Mouse (Mus musculus) inflammation-experienced regulatory T-cells, adult 6 months (primary cell): ENCODE results near the gene Fut2. TPM values are rescaled to one million over a fixed set of nuclear protein-coding genes. Genes with fewer than 3 reads are reported as not detected.

Source experiments
- ATAC-seq: one replicate; pipeline ENCODE4 v1.8.0; 2017
- polyA plus RNA-seq, 3 experiments: library from polyadenylated mRNA; unstranded; fragments of 100-300 nt; shearing (Covaris generic); gene quantifications; one replicate each; pipeline ENCODE4 v1.2.1; 2017

The Fut2 gene
- polyA plus RNA-seq, 3 experiments from 2014 or later, result not detected

- ATAC-seq, result no peak
These were observed 36.1 kb upstream of the Fut2 start for GRCm38 (mm10) chr7:45702316-45702715.

DNA sequence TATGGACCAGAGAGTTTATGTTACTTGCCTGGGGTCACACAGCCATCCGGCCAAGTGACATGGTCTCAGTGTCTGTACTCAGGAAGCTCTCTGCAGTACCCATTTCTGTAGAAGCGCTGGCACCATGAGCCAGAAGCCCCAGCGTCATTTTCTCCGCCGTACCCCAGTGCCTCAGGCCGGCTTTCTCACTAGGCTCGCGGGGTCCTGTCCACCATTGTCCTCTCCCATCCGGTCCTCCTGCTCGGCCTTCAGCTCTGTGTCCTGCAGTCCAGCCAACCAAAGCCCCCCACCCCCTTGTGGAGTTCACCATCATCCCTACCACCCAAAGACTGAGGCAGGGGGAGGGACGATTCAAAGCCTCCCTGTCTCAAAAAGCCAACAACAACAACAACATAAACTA, 35.4 kb upstream of the Fut2 start:
- ATAC-seq, result no peak

- ATAC-seq, result no peak
These were observed 34.9 kb upstream of the Fut2 start for GRCm38 (mm10) chr7:45701072-45701471.

DNA sequence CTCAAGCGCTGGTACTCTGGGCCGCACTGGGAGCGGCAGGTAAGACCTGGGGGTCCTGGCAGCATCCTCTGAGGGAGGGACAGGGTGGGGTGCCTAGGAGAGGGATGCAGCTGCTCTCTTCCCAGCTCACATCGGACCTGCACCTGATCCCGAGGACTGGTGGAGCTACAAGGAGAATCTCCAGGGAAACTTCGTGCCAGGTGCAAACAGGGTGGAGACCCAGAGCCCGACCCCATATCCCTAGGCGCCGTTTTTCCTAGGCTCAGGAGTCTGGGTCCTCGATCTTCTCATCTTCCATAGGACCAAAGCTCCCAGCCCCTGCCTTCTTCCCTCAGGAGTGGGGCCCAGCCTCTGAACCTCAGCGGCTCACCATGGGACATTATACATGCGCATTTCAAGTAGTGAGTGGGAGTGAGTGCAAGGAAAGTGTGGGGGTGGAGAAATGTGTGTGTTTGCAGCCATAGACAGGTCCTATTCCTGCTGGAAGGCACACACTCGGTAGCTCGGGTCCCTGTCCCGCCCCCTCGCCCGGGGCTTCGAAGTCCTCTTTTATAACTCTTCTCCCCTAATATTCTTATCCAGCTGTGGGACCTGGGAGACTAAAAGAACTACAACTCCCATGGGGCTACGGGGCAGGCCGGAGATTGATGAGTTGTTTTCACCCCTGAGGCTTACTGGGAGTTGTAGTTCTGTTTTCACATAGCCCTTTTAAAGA, 34.3 kb upstream of the Fut2 start:
- peak; percentile 26 for ATAC-seq

DNA sequence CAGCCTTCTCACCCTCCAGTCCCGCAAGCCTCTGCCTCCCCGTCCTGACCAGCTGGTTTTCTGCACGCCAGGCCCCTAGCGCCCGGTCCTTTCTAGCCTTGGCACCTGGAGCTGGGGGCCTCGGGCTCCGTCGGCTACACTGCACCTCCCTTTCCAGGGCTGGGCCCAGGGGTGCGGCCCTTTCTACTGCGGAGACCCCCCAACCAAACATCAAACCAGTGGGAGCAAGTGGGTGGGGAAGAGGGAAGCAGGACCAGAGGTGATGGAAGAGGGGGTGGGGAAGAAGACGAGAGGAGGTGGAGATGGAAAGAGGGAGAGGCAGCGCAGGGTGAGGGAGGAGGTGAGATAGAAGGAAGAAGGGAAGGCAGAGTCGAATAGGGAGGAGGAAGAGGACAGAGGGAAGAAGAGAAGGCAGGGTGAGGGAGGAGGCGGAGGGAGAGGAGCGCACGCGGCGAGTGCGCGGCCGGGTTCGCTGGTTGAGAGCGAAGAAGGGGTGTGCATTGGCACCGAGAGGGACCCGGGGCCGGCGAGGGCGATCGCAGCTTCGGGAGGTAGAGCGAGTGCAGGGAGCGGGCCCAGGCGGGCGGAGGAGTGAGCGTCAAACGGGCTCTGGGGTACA, 33.4 kb upstream of the Fut2 start, which contains the start of gene Car11:
Car11 (plus strand) TSS at position 321 of the 619 bp plus-strand sequence.
- no peak for ATAC-seq

- no peak for ATAC-seq
These were observed 31.7 kb upstream of the Fut2 start for GRCm38 (mm10) chr7:45697894-45698293.

- peak; percentile 28 for ATAC-seq
These were observed 28.9 kb upstream of the Fut2 start for GRCm38 (mm10) chr7:45695098-45695497.

GRCm38 (mm10) chr7:45693921-45694591, 27.9 kb upstream of the Fut2 start, which contains the start of gene Sec1:
Gene Sec1, minus strand, starts transcription at chr7:45694402.
- no peak for ATAC-seq

DNA sequence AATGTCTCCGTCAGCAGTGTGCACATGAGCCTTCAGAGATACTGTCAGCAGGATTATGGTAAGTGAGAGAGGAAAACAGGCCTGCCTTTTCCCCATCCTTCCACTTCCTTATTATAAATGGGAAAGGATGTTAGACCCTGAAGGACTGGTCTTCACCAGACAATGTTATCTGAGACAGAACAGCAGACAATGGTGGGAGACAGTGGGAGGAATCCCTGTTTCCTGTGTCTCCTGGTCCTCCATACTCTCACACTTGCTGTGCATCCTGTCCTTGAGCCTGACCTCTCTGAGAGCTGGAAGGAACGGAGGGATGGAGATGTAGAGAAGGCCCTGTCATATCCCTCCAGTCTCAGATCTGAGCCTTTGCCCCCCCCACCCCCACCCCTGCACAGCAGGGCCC, 26.2 kb upstream of the Fut2 start:
- ATAC-seq, result no peak

GRCm38 (mm10) chr7:45689800-45690199, 23.6 kb upstream of the Fut2 start:
- ATAC-seq, result no peak

DNA sequence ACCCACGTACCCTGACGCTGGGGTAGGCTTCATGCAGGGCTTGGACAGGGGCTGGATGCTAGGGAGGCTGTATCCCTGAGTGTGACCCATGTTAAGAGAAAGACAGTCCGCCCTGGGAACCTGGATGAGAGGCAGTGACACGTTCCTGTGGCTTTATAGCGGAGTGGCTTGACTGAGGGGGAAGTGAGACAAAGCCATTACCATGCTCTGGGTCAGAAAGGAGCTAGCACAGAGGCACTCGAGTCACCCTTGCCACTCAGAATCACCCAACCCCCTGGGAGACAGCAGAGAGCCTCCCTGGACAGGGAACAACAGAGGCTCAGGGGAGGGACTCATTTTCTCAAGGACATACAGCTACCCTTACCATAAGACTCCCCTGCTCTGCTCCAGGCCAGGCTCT, 22.9 kb upstream of the Fut2 start:
- ATAC-seq, result no peak

DNA sequence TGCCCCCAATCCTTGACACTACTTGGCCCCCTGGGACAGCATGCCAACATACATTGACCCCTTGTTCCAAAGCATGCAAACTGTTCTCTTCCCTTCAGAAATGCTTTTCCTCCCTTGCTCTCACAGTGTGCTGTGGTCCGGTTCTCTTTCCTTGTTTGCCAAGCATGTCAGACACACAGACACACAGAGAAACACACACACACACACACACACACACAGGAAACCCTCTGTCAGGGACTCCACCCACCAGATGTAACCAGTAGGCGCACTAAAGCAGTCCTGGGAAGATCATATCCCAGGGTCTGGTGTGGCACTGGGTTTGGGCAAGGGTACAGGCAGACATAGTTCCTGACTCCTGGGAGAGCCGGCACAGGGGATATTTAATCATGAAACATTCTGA, 20.6 kb upstream of the Fut2 start:
- no peak for ATAC-seq

- ATAC-seq, result no peak
These were observed 19.6 kb upstream of the Fut2 start for GRCm38 (mm10) chr7:45685811-45686210.

- no peak for ATAC-seq
These were observed 17.3 kb upstream of the Fut2 start, which contains the start of gene Ntn5 for GRCm38 (mm10) chr7:45683396-45684050. Gene Ntn5, plus strand, starts transcription at chr7:45684022.

DNA sequence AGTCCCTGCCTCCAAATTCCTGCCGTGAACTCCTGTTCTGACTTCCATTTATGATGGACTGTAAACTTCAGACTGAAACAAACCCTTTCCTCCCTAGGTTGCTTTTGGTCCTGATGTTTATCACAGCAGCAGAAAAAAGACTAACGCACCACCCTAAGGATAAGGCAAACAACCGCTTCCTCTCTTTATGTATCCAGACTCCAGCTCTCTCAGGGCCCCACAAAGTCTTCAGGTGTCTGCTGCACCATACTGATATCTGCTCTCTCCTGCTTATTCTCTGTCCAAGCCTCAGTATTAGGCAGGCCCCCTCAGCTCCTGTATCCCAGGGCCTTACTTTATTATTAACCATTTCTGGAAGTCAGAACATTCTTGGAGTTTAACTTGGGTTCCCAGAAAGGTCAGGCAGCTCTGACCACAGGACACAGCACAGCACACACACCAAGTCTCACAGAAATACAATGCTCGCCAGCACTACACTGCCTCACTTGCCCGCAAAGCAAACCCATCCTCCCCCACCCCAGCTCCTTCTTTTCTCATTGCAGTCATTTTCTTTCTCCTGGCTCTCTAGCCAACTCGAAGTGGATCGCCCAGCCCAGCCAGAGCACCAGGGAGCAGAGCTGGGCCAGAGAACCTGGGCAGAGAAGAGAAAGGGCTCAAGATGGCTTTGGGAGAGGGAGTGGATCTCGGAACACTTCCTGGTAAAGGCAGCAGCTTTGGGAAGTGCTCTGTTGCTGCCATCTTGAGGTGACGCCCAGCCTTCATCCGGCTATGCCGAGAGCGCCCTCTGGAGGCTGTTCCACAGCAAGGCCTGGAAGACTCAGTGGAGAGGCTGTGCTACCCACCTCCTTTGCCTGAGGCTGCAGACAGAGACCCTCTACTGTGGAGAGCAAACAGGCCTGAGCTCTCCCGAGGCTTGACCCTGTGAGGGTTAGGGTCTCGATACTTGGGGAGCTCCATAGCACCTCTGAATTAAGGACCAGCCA, 16.2 kb upstream of the Fut2 start:
- peak; percentile 86 for ATAC-seq

- ATAC-seq, result peak; percentile 18
These were observed 15.0 kb upstream of the Fut2 start for GRCm38 (mm10) chr7:45681046-45681736.

- no peak for ATAC-seq
These were observed 13.9 kb upstream of the Fut2 start for GRCm38 (mm10) chr7:45679966-45680621.

DNA sequence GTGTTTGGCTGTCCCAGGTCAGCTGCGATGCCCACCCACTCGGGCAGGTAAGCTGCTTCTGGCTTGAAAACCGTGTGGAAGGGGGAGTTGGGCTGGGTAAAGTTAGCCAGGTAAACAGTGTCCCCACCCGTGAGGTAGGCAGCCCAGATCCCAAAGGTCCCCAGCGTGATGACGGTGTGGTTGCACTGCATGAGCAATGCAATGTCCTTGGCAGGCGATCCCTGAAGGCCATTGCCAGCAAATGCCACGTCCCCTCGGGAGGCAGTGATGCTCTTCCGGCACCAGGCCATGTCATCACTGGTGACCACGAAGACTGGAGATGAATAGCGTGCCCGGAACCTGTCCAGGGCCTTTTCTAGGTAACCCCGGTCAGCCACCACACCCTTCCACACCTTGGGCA, 12.3 kb upstream of the Fut2 start:
- ATAC-seq, result no peak

DNA sequence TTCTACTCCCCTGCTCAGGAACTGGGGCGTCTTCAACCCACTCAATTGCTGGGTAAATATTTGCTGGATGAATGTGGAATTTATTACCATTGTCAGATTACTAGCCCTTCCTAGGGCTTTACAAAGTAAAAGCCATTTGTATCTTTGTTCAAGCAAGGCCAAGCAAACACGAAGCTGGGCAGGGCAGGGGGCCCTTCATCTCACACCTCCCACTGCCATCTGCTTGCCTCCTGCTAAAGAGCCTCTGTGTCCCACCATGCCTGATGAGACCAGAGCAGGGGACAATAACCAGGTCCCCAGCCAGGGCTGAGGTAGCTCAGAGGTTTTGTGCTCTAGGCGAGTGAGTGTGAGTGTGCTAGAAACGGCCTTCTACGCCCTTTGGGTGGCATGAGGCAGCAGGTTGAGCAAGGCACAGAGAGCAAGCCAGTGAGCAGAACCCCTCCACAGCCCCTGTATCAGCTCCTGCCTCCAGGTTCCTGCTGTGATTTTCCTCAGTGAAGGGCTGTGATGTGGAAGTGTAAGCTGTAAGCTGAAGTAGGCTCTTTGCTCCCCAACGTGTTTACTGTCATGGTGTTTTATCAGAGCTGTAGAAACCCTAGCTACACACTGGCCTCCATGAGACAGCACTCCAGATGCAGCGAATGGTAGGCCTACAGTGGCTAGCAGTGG, 11.6 kb upstream of the Fut2 start:
- no peak for ATAC-seq

- ATAC-seq, result no peak
These were observed 2.7 kb upstream of the Fut2 start for GRCm38 (mm10) chr7:45668921-45669320.
